Mouse (Mus musculus) embryonic fibroblast, embryonic 13.5 days (primary cell): Measurements from ENCODE around the gene Hipk4. TPM values are rescaled to one million over a fixed set of nuclear protein-coding genes. Genes with fewer than 3 reads are reported as not detected.
"Not testable (repeated sequence)": the region's sequence is repeated elsewhere in the genome, so short reads cannot be mapped to it uniquely, and the experiment has no call there.

Source experiments
- H3K27ac ChIP-seq: 2 replicates; pipeline ENCODE4 v1.5.1; 2012; ENCODE audit warnings: low read length, control low read depth, inconsistent platforms; ENCODE audit not compliant: insufficient read depth
- H3K4me1 ChIP-seq: 2 replicates; pipeline ENCODE4 v1.6.1; 2011; ENCODE audit warnings: low read length; ENCODE audit not compliant: control insufficient read depth, insufficient read depth
- H3K4me3 ChIP-seq: 2 replicates; pipeline ENCODE4 v1.5.1; 2011; ENCODE audit warnings: mild to moderate bottlenecking, control low read depth, low read length; ENCODE audit not compliant: insufficient read depth
- CTCF ChIP-seq: IDR thresholded peaks from 2 replicates; pipeline ENCODE4 v1.5.1; 2011; ENCODE audit warnings: mild to moderate bottlenecking, control low read depth, low read length, moderate library complexity, borderline replicate concordance; ENCODE audit not compliant: insufficient read depth
- POLR2A ChIP-seq: IDR thresholded peaks from 2 replicates; pipeline ENCODE4 v1.6.1; 2011; ENCODE audit warnings: low read depth, mild to moderate bottlenecking, control low read depth, low read length, moderate library complexity
- polyA plus RNA-seq: library from polyadenylated mRNA; stranded (reverse); fragments of >200 nt; gene quantifications from 2 replicates; pipeline ENCODE4 v1.2.4, GENCODE M21; 2011; ENCODE audit warnings: low read depth; ENCODE audit not compliant: missing spikeins, insufficient read length

The Hipk4 gene
- polyA plus RNA-seq, 1 experiment: 1.5 TPM

GRCm38 (mm10) chr7:27493022-27493421, 30.0 kb upstream of the Hipk4 start:
- no peak overlapping the region for H3K27ac ChIP-seq
- no peak overlapping the region for H3K4me3 ChIP-seq
- H3K4me1 ChIP-seq: peaks cover 16% of the 10 kb centered on the region
- TF ChIP-seq CTCF (no peak), POLR2A (no peak)

- Histone ChIP-seq H3K4me1 (peaks cover 16% of the 10 kb centered on the region), H3K4me3 (no peak overlapping the region), H3K27ac (no peak overlapping the region)
- TF ChIP-seq POLR2A (no peak), CTCF (no peak)
Observed at GRCm38 (mm10) chr7:27493450-27493849, 29.6 kb upstream of the Hipk4 start.

- not testable (repeated sequence) for H3K4me3 ChIP-seq, H3K27ac ChIP-seq, H3K4me1 ChIP-seq
Observed at GRCm38 (mm10) chr7:27494659-27495367, 28.3 kb upstream of the Hipk4 start.

GRCm38 (mm10) chr7:27499036-27499435, 24.0 kb upstream of the Hipk4 start, which contains the start of gene Prx:
Gene Prx (plus strand): TSS chr7:27499324.
- no peak for TF ChIP-seq CTCF
- TF ChIP-seq POLR2A: no peak
- H3K4me1 ChIP-seq: no peaks in the 10 kb centered on the region
- H3K27ac ChIP-seq: no peak within 1 kb of the TSS
- no peak within 1 kb of the TSS for H3K4me3 ChIP-seq

GRCm38 (mm10) chr7:27501620-27502019, 21.4 kb upstream of the Hipk4 start:
- TF ChIP-seq CTCF: no peak
- no peak for TF ChIP-seq POLR2A
- Histone ChIP-seq H3K4me1 (peaks cover 4% of the 10 kb centered on the region), H3K27ac (no peak overlapping the region), H3K4me3 (no peak overlapping the region)

- H3K4me3 ChIP-seq: peak overlapping the region; percentile 54
- peak overlapping the region; percentile 87 for H3K27ac ChIP-seq
- peak; percentile 27; the same call in 1 of the 2 replicates for TF ChIP-seq POLR2A
- no peak for TF ChIP-seq CTCF
- peaks cover 6% of the 10 kb centered on the region for H3K4me1 ChIP-seq
Observed at GRCm38 (mm10) chr7:27506765-27507370, 16.2 kb upstream of the Hipk4 start.

GRCm38 (mm10) chr7:27507711-27508647, 15.1 kb upstream of the Hipk4 start:
- Histone ChIP-seq H3K4me1 (peaks cover 6% of the 10 kb centered on the region), H3K27ac (peak overlapping the region; percentile 95), H3K4me3 (peak overlapping the region; percentile 54)
- TF ChIP-seq CTCF: no peak
- peak; percentile 93 for TF ChIP-seq POLR2A

- TF ChIP-seq POLR2A: no peak
- peak; percentile 52; the same call in 1 of the 2 replicates for TF ChIP-seq CTCF
- peak overlapping the region; percentile 63; the same call in 1 of the 2 replicates for H3K27ac ChIP-seq
Observed at GRCm38 (mm10) chr7:27508648-27509005, 14.4 kb upstream of the Hipk4 start.

GRCm38 (mm10) chr7:27510809-27511208, 12.3 kb upstream of the Hipk4 start:
- TF ChIP-seq POLR2A (no peak), CTCF (no peak)
- Histone ChIP-seq H3K27ac (no peak overlapping the region), H3K4me1 (peaks cover 6% of the 10 kb centered on the region), H3K4me3 (no peak overlapping the region)

More at GRCm38 (mm10) chr7:27508648-27509005, 14.4 kb upstream of the Hipk4 start:
- H3K4me1 ChIP-seq: peaks cover 6% of the 10 kb centered on the region
- peak overlapping the region; percentile 42 for H3K4me3 ChIP-seq

GRCm38 (mm10) chr7:27514961-27515360, 8.1 kb upstream of the Hipk4 start:
- H3K27ac ChIP-seq: no peak overlapping the region
- no peak overlapping the region for H3K4me3 ChIP-seq
- TF ChIP-seq POLR2A: no peak
- H3K4me1 ChIP-seq: no peaks in the 10 kb centered on the region
